Mouse (Mus musculus) CH12.LX (cell line): ENCODE measurements at regions not wholly inside any gene's neighbourhood (a gene's known extent, or its start where the extent isn't known, plus 50 kb on each side); places are given as distances from the start of the nearest gene placed in this dataset.
"Not testable (repeated sequence)": the region's sequence is repeated elsewhere in the genome, so short reads cannot be mapped to it uniquely, and the experiment has no call there.

ENCODE experiments used
- DNase-seq: peaks from one replicate; pipeline ENCODE4 v3.0.0-alpha.2; 2013; ENCODE audit errors: extremely low read depth
- H3K27ac ChIP-seq: 2 replicates; pipeline ENCODE4 v1.5.1; 2012; ENCODE audit warnings: low read depth, mild to moderate bottlenecking, control low read depth, moderate library complexity; ENCODE audit not compliant: insufficient read depth
- H3K27me3 ChIP-seq: replicated peaks from 2 replicates; pipeline ENCODE3; 2012; ENCODE audit warnings: inconsistent platforms
- H3K36me3 ChIP-seq, 2 experiments: replicated peaks in 1 of 2; 2 replicates each; pipeline versions ENCODE3 to v1.6.1; 2012; ENCODE audit warnings: inconsistent platforms in 1 of 2, low read length in 1 of 2, mild to moderate bottlenecking in 1 of 2, mixed read lengths in 1 of 2, moderate library complexity in 1 of 2; ENCODE audit not compliant: control insufficient read depth in 1 of 2, insufficient read depth in 1 of 2
- H3K4me1 ChIP-seq, 2 experiments: 2 replicates each; pipeline ENCODE4 v1.6.1; 2012; ENCODE audit warnings: inconsistent platforms in 1 of 2, moderate library complexity in 1 of 2; ENCODE audit not compliant: insufficient read depth in 2 of 2, control insufficient read depth in 1 of 2
- H3K4me2 ChIP-seq: 2 replicates; pipeline ENCODE4 v1.6.1; 2012; ENCODE audit warnings: low read depth, mild to moderate bottlenecking, control low read depth; ENCODE audit not compliant: poor library complexity, insufficient read depth, severe bottlenecking
- H3K4me3 ChIP-seq, 3 experiments: fragments of 150-350 bp in 1 of 3; sonication (generic) in 1 of 3; replicated peaks in 1 of 3; 2 replicates each; pipeline versions ENCODE3 to v1.5.1; 2011 to 2012; ENCODE audit warnings: low read depth in 2 of 3, low read length in 2 of 3, mild to moderate bottlenecking in 2 of 3, moderate library complexity in 2 of 3, control low read depth in 1 of 3, improper control_type of control experiment in 1 of 3, inconsistent platforms in 1 of 3, mixed read lengths in 1 of 3; ENCODE audit not compliant: poor library complexity in 1 of 3
- H3K79me2 ChIP-seq: replicated peaks from 2 replicates; pipeline ENCODE4 v1.6.1; 2012; ENCODE audit warnings: mild to moderate bottlenecking, moderate library complexity; ENCODE audit not compliant: control insufficient read depth, poor library complexity, insufficient read depth, severe bottlenecking; ENCODE audit errors: extremely low read depth
- H3K9ac ChIP-seq: 2 replicates; pipeline ENCODE4 v1.6.1; 2012; ENCODE audit warnings: low read depth, mild to moderate bottlenecking, control low read depth, moderate library complexity; ENCODE audit not compliant: insufficient read depth
- H3K9me3 ChIP-seq: replicated peaks from 2 replicates; pipeline ENCODE3; 2012; ENCODE audit warnings: low read length, inconsistent platforms, mixed read lengths
- BHLHE40 ChIP-seq: IDR thresholded peaks from 2 replicates; pipeline ENCODE4 v1.6.1; 2011; ENCODE audit warnings: mild to moderate bottlenecking, low read depth, low read length, improper control_type of control experiment
- CHD2 ChIP-seq: IDR thresholded peaks from 2 replicates; pipeline ENCODE4 v1.6.1; 2011; ENCODE audit warnings: low read length, improper control_type of control experiment
- E2F4 ChIP-seq: IDR thresholded peaks from 2 replicates; pipeline ENCODE4 v1.6.1; 2011; ENCODE audit warnings: low read depth, low read length, improper control_type of control experiment; ENCODE audit not compliant: insufficient replicate concordance
- ETS1 ChIP-seq: conservative IDR thresholded peaks from 2 replicates; pipeline ENCODE4 v1.6.1; 2012; ENCODE audit warnings: low read depth, mild to moderate bottlenecking, inconsistent platforms, low read length, improper control_type of control experiment, moderate library complexity
- HCFC1 ChIP-seq: IDR thresholded peaks from 2 replicates; pipeline ENCODE4 v1.6.1; 2012; ENCODE audit warnings: low read depth, mild to moderate bottlenecking, inconsistent platforms, low read length, improper control_type of control experiment
- MAFK ChIP-seq: IDR thresholded peaks from 2 replicates; pipeline ENCODE4 v1.6.1; 2011; ENCODE audit warnings: low read length, improper control_type of control experiment; ENCODE audit not compliant: insufficient replicate concordance
- MXI1 ChIP-seq: IDR thresholded peaks from 2 replicates; pipeline ENCODE4 v1.6.1; 2011; ENCODE audit warnings: mild to moderate bottlenecking, low read depth, low read length, improper control_type of control experiment
- NELFE ChIP-seq: IDR thresholded peaks from 2 replicates; pipeline ENCODE4 v1.6.1; 2011; ENCODE audit warnings: low read depth, low read length, improper control_type of control experiment
- PAX5 ChIP-seq: IDR thresholded peaks from 2 replicates; pipeline ENCODE4 v1.6.1; 2012; ENCODE audit warnings: low read length, inconsistent platforms, mixed read lengths
- POLR2A ChIP-seq: IDR thresholded peaks from 2 replicates; pipeline ENCODE4 v1.6.1; 2011; ENCODE audit warnings: low read depth, mild to moderate bottlenecking, improper control_type of control experiment, low read length
- POLR2AphosphoS2 ChIP-seq: IDR thresholded peaks from 2 replicates; pipeline ENCODE4 v1.6.1; 2011; ENCODE audit warnings: low read depth, low read length, improper control_type of control experiment
- SIN3A ChIP-seq: IDR thresholded peaks from 2 replicates; pipeline ENCODE4 v1.6.1; 2012; ENCODE audit warnings: low read length, improper control_type of control experiment, inconsistent platforms
- SMC3 ChIP-seq: IDR thresholded peaks from 2 replicates; pipeline ENCODE4 v1.6.1; 2011; ENCODE audit warnings: low read depth, low read length, improper control_type of control experiment
- TBP ChIP-seq: conservative IDR thresholded peaks from 2 replicates; pipeline ENCODE4 v1.6.1; 2011; ENCODE audit warnings: low read depth, low read length, improper control_type of control experiment
- USF2 ChIP-seq: conservative IDR thresholded peaks from 2 replicates; pipeline ENCODE4 v1.6.1; 2011; ENCODE audit warnings: low read depth, low read length, improper control_type of control experiment
- ZC3H11A ChIP-seq: IDR thresholded peaks from 2 replicates; pipeline ENCODE4 v1.6.1; 2012; ENCODE audit warnings: low read depth, mild to moderate bottlenecking, inconsistent platforms, low read length, improper control_type of control experiment
- ZKSCAN1 ChIP-seq: IDR thresholded peaks from 2 replicates; pipeline ENCODE4 v1.6.1; 2012; ENCODE audit warnings: low read depth, inconsistent platforms, low read length, improper control_type of control experiment, borderline replicate concordance
- dilution Hi-C: fragments of 300-500 bp; cut with MboI; formaldehyde crosslinking; loops from 2 replicates; pipeline ENCODE4 v1.14.3; 2020; ENCODE audit warnings: low sequenced_read_pairs; ENCODE audit not compliant: extremely low pct_unique_long_range_greater_than_20kb, extremely low pct_ligation_motif_present
- in situ Hi-C: fragments of 300-500 bp; cut with MboI; formaldehyde crosslinking; loops from 3 replicates; pipeline ENCODE4 v1.14.3; 2019; ENCODE audit warnings: low sequenced_read_pairs, low pct_ligation_motif_present, low pct_unique_long_range_greater_than_20kb, mixed read lengths

DNA sequence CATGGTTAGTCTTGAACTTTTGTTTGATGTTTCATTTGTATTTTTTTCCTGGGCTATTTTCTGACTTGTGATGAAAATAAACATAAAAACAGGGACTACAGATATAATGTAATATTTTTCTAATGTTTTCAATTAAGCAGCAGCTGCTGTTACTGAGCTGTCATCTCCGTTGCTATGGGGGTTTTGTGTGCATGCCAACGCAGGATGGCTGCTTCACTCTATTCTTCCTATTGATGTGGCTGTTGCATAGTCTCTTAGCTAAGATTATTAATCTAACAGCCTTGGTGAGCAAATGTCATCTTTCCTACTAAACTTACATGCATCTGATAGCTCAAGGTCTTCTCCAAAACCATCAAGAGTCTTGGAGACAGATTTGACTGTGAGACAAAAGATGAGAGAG lies 384.4 kb upstream of the Arrdc4 start:
- no peak overlapping the region for H3K4me3 ChIP-seq
- H3K36me3 ChIP-seq = no peaks in the 10 kb centered on the region
- no peak for TF ChIP-seq PAX5
- no peak for TF ChIP-seq ETS1
- TF ChIP-seq MXI1 = no peak
- TF ChIP-seq HCFC1 = no peak
- no peak for TF ChIP-seq E2F4
- TF ChIP-seq CHD2 = no peak
- TF ChIP-seq POLR2AphosphoS2 = no peak
- no peak for TF ChIP-seq USF2
- TF ChIP-seq ZC3H11A = no peak
- no peak for TF ChIP-seq MAFK
- TF ChIP-seq SMC3 = no peak
- no peak for TF ChIP-seq TBP
- TF ChIP-seq NELFE = no peak
- TF ChIP-seq SIN3A = no peak
- no peak for TF ChIP-seq ZKSCAN1
- TF ChIP-seq POLR2A = no peak
- DNase-seq = no peak
- H3K27me3 ChIP-seq = no peaks in the 10 kb centered on the region
- no peak overlapping the region for H3K4me2 ChIP-seq
- dilution Hi-C loops = no loop called here
- no peaks in the 10 kb centered on the region for H3K4me1 ChIP-seq
- no peaks in the 10 kb centered on the region for H3K79me2 ChIP-seq
- no peak overlapping the region for H3K27ac ChIP-seq
- H3K9me3 ChIP-seq = peaks cover 16% of the 10 kb centered on the region
- in situ Hi-C loops = no loop called here
- H3K9ac ChIP-seq = no peak overlapping the region

DNA sequence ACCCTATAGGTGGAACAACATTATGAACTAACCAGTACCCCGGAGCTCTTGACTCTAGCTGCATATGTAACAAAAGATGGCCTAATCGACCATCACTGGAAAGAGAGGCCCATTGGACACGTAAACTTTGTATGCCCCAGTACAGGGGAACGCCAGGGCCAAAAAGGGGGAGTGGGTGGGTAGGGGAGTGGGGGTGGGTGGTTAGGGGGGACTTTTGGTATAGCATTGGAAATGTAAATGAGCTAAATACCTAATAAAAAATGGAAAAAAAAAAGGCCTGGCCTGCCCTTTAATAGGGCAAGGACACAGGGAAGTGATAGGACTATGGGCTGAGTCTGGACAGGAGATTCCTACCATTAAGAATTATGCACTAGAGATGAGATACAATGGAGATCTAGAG lies 352.7 kb upstream of the Arrdc4 start:
- H3K9ac ChIP-seq = not testable (repeated sequence)

DNA sequence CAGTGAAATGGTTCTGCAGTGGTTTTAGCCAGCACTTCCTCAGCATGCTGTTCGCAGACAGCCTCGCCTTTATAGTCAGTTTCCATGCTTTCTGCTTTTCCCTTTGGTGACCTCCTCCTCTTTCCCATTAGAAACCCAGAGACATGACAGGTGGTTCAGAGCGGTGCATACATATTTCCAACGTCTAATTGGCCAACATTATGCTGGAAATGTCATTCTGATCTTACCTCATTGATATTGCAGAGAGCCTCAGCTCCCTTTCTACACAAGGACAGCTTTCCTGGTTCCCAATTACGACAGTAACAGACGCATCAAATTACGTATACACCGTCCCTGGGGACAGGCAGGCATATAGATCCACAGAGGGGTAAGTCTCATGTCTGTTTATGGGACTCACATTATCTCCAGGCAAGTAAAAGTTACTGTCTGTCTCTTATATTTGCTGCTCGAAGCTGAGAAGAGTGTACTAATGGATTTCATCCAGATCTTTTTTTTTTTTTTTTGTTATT lies 348.6 kb upstream of the Arrdc4 start:
- dilution Hi-C loops (no loop called here), in situ Hi-C loops (no loop called here)
- Histone ChIP-seq H3K4me3 (no peak overlapping the region), H3K9me3 (peaks cover 47% of the 10 kb centered on the region), H3K79me2 (no peaks in the 10 kb centered on the region), H3K27me3 (no peaks in the 10 kb centered on the region), H3K36me3 (no peaks in the 10 kb centered on the region), H3K27ac (no peak overlapping the region), H3K9ac (no peak overlapping the region), H3K4me2 (no peak overlapping the region), H3K4me1 (no peaks in the 10 kb centered on the region)
- no peak for TF ChIP-seq BHLHE40
- TF ChIP-seq ZKSCAN1 = no peak
- no peak for TF ChIP-seq TBP
- no peak for DNase-seq

More for the DNA sequence above, 352.7 kb upstream of the Arrdc4 start:
- H3K27ac ChIP-seq, H3K4me3 ChIP-seq, dilution Hi-C loops, H3K79me2 ChIP-seq, H3K4me1 ChIP-seq, H3K36me3 ChIP-seq, DNase-seq, H3K4me2 ChIP-seq, in situ Hi-C loops, H3K27me3 ChIP-seq: not testable (repeated sequence)
- peaks cover 46% of the 10 kb centered on the region for H3K9me3 ChIP-seq
